Mouse (Mus musculus) gastrocnemius, adult 18-20 months (tissue): ENCODE data around the gene Wee2. TPM values are rescaled to one million over a fixed set of nuclear protein-coding genes. Genes with fewer than 3 reads are reported as not detected.
A peak's percentile ranks its signal among the peaks of the same experiment; 100 is the strongest.

ENCODE experiments used
- DNase-seq: peaks from one replicate; pipeline ENCODE4 v3.0.0; 2021; ENCODE audit warnings: low spot score
- long read RNA-seq, 2 experiments: library from polyadenylated mRNA; stranded (forward); transcript quantifications; one replicate each; pipeline ENCODE4 v2.0.0; 2021
- total RNA-seq, 2 experiments: library from RNA; stranded (reverse); gene quantifications; 2 replicates each; pipeline ENCODE4 v1.2.3; 2021

Gene Wee2
- total RNA-seq: not detected
- long read RNA-seq, experiment 1: 0 reads
- long read RNA-seq, experiment 2: 0 reads

DNA sequence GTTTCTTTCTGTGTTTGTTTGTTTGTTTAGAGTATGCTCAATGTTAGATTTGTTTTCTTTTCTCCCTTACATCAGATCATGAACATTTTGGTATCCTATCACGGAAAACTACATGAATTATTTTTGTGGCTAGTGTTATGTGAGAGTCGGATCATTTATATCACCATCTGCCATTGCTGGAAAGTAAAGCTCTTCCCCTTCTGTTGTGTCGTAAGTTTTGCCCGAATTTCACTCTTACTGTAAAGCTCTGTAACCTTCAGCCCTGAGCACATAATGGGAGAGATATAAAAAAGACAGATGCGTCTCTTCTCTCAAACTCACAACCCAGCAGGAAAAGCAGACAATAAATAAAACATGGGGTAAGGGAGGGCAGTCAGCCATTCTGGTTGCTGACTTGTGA lies at the start of gene Wee2:
Gene Wee2, plus strand, starts transcription at position 153 of the 400 bp plus-strand sequence.
- no peak for DNase-seq

DNA sequence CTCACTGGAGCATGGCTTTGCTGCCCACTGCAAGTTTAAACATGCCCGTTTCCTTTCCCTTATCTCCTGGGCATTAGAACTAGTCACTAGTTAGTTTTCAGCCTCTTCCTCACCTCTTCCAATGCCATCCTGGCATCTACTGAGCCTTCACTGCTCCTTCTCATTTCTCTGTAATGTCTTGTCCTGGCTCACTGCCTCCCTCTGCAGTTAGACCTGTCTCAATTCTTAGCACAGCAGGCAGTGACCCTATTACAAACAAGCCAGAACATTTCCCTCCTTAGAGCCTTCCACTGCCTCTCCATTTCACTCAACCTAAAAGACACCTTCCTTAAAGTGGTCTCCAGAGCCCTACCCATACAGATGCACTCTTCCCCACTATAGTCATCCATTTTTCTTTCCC lies 47.9 kb upstream of the Wee2 start:
- DNase-seq: no peak

DNA sequence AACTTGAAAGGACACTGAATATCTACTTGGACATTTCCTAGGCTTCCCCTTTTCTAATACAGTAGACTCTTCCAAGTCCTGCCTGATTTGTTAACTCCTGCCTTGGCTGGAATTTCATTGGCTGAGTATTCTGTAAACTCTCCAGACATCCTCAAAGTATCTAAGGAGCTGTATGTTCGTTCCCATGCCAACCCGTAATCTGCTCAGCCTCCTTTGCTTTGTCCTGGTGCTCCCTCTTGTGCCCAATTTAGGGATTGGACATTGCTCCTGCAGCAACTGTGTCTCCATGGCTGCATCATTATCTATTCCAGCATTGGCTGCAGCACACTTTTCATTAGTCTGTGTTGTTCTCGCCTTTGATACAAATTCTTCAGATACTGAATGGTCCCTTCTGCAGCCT lies 45.7 kb upstream of the Wee2 start:
- DNase-seq: peak; percentile 44

DNA sequence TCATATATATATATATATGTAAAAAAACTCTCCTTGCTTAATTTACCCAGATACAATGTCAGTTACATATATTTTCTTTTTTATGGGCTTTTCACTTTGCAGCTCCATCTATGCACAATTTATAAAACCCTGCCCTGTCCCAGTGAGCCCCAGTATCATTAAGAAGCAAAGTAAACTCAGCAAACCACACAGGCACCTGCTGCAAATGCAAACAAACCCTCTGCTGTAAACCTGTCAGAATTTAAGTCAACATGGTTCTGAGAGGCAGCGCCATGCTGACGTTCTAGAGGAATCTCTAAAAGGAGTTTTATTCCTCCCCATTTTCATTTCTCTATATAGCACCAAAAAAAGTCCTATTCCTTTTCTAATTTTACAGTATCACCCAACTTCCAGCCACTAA lies 36.9 kb upstream of the Wee2 start:
- no peak for DNase-seq

DNA sequence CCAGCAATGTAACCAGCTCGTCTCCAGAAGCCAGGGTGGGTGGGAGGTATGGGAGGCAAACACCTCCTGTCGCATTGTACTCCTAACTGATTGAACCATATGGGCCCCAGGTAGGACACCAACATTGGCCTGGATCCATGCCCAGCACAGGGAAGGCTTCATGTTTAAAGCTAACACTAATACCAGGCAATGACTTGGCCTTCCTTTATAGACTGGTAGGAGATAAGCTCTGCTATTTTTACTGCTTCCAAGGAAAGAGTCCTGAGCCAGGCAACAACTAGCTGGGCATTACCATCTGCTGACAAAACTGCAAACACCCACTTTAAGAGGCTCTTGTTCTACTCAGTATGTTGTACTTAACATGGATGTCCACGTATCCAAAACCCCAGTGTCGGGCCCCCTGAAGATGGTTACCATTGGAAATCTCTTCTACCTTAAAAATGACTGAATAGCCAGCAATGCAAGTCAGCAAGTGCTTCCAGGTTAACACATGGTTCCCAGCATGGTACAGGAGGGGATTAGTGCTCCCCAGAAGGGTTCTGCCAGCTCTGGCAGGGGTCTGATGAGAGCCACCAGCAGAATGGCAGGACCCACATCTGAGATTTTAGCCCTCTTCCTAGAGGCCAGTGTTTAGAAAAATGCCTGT lies 35.1 kb upstream of the Wee2 start:
- DNase-seq: no peak

DNA sequence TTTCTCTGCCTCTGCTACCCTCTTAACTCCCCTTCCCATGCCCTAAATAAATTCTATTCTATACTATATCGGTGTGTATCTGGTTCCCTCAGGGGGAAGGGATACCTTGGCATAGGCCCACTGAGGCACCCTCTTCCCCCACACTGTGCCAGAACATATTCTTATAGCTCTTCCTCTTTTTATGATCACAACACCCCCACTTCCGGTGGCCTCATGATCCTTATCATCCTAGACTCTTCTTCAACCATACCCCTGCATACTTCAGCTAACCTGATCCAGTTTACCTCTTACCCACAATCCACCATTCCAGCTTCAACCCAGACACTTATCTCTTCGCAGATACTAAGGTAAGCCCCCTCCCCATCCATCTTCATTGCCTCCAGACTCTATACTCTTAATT lies 27.8 kb upstream of the Wee2 start:
- DNase-seq: no peak

DNA sequence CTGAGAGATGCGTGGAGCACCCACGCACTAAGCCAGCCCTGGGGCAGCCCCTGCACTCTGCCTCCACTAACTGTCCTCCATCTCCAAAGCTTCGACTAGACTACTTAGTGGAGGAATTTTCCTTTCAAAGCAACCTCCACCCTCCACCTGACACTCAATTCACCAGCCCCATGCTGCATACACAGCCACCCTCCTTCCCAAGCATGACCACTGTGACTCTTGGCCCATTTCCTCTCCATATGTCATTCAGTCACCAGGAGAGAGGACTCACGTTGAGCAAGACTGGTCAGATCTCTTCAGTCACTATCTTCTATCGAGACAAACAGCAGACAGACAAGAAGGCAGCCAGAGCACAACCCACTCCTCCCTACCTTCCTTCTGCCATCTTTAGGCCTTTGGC lies 25.8 kb upstream of the Wee2 start:
- no peak for DNase-seq

DNA sequence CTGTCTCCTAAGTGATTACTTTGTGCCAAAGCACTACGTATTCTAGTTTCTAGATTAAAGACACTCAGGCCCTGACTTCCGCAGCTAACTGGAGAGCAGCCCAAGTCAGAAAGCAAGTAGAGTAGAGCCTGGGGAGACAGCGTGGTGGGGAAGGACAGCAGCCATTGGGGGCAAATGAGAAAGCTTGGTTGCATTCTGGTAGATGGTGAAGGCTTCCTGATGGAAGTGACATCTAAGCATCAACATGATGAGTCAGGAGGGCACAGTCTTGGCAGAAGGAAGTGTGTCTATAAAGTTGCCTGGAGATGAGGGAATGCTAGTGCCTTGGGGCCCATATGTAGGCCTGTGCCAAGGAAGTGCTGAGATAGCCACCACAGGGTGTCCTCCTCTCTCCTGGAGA lies 25.3 kb upstream of the Wee2 start:
- DNase-seq: no peak

DNA sequence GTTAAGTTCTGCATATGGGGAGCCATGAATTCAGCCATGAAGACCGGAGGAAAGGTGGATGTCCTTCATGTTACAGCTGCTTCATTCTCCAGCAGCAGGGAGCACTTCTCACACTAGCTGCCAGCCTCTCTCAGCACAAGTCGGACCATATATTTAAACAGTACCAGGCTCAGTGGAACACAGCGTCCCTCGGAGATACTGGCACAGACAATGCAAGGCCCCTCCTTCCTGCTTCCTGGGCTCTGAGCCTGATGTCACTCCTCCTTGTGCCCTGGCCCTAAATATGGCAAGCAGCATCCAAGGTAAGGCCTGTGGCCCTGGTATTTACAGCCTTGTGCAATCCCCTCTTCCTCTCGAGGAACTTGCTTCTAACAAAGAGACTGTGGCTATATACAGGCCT lies 23.1 kb upstream of the Wee2 start:
- no peak for DNase-seq

DNA sequence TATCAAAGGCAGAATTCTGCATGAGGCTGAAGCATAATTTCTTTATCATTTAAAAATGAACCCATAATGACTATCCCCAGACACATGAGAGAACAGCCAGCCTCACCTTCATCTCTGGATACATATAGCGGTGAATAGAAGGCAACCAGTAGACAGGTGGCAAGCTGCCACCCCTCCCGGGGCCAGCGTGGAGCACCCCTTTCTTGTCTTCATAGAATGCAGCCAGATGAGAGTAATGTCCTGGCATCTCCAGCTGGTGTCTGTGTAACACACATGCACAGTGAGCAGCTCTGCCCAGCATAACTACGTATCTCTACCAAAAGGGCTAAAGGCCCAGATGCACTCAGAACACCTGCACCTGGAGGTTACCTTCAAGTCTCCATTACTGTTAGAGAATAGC lies 20.5 kb upstream of the Wee2 start:
- no peak for DNase-seq

DNA sequence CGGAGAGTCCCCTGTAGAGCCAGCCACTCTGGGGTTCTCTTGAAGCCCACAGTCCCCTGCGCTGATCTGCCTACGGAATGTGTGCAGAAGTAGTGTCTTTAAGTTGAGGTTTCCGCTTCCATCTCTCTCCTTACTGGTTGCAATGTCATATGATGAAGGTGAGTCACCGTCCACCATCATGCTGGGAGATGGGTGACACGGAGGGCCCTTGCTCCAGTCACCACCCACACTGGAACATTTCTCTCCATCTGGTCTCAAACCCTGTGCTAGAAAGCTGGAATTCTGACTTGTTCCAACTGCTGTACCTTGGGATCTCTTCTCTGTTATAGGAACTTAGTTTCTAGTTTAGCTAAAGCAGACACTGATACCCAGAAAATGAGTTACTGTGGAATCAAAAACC lies 17.8 kb upstream of the Wee2 start:
- DNase-seq: no peak

DNA sequence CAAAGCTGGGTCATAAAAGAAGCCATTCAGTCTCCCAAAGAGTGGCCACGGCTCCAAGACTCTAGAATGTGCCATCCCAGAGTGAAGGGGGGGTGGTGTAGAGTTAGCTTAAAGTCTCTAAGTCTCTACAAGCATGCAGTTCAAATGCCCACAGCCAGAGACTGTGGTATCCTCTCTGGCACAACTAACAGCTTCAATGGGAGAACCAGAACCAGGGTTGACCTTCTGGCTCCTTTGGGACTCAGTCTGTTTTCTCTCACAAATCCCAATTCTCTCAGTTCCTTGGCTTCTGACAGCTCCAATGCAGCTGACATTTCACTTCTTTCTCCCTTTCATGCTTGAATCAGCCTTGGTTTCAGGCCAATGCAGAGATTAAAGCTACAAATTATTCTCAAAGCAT lies 15.9 kb upstream of the Wee2 start:
- DNase-seq: no peak

DNA sequence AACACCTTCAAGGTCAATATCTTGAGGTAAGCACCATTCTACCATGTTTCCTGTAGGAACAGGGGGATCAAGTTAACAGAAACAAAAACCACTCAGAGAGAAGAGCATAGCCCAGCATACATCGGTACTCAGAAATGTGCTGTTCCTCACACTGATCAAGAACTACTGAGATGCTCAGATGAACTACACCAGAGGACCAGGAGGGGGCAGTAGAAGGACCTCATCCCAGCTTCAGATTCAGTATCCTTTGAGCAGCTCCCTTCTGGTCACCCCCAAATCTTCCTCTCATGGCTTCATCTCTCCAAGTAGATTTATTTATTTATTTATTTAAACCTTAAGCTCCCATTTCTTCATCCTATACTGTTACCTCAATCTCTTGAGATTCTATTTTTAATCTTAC lies 15.1 kb upstream of the Wee2 start:
- peak; percentile 32 for DNase-seq

DNA sequence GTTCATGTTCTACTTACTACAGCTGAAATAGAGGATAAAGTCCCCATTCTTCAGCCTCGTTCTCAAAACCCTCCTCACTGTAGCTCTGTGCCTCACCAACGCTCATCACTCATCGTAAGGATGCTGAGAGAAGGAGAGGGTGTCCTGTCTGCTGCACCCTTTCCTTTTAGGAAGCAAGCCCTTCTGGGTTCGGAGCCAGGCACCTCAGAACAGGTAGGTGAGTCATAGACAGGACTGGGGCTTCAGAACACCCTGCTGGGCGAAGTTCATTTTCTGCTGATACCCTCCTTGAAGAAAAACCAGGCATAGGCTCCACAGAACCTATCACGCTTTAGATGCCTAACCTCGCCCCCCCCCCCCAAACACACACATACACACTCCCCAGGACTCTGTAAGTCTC lies 11.4 kb upstream of the Wee2 start:
- no peak for DNase-seq

DNA sequence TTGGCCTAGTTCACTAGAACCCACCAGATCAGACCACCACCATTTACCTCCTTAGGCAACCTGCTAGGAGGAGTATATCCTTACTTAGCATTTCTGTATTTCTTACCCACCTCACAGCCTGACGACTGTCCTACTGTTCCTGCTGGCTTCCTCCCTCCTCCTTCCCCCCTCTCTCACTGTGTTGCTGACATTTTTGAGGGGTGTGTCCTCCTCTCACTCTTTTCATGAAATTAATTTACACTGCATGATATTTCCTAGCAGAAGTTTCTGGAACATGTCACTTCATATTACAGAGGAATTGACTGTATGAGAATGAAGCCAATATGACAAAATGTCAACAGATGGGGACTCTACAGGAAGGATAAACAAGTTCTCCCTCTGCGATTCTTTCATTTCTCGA lies 10.2 kb upstream of the Wee2 start:
- no peak for DNase-seq

DNA sequence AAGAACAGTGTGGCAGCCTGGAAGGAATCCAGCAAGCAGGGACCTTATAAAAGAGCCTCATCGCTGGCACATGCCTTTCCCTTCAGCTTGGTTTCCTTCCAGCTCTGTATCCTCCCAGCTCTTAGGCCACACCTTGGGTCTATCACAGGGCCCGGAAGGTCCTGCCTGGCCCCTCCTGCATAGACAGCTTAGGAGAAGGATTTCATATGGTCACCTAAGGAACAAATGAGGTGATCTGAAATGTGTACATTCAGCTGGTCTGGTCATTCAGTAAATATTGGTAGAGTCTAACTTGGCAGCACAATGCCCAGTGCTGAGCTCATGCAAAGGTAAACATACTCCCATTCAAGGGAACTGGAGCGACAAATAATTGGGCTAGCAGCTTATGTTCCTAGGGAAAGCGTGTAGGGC lies 9.4 kb upstream of the Wee2 start:
- DNase-seq: no peak

DNA sequence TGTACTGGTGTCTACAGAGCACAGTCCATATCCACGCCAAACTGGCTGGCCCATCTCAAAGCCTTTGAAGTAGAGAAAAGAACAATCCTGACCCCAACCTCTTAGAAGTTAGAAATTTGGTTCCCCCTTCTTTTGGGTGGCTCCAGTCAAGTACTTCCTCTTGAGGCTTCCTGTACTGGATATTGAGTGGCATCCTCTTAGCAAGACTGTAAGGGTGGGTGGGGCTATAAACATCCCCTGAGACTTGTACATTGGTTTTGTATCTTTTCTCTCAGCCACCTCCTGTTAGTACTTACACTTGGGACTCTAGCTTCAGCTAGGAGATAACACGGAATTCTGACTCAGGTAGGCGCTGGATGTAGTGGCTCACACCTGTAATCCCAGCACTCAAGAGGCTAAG lies 8.6 kb upstream of the Wee2 start:
- no peak for DNase-seq

DNA sequence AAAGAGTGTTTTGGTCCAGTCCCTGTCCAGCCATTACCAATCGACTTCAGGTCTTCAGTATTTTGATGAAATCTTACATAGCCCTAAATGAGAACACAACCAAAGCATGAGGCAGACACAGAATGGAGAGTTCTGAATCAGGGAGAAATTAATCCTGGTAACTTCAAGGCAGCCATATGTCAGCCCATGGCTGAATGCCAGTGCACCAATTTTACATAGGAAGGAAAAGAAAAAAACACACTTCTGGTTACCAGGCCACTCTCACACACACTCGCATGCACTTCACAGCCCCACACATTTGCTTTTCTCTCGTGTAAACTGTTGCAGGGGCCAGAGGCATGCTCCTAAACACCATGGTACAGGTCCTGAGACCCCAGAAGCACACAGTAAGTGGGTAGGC lies 8.0 kb upstream of the Wee2 start:
- no peak for DNase-seq

DNA sequence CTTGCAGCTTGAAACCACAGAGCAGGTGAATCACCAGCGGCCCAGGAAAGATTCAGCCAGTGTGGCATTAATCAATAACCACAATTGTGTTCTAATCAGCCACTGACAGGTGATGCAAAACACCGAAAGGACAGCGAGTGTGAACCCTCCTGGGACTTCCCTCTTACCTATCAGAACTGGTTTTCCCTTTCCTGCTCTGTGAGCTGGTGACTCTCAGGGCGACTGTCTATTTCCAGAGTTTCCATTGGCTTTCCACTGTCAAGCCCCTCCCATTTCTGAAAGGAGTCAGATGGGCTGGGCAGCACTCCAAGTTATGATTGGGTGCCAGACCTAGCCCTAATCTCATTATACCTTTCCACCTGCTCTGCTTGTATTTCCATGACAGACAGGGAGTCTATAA lies 7.5 kb upstream of the Wee2 start:
- DNase-seq: no peak

DNA sequence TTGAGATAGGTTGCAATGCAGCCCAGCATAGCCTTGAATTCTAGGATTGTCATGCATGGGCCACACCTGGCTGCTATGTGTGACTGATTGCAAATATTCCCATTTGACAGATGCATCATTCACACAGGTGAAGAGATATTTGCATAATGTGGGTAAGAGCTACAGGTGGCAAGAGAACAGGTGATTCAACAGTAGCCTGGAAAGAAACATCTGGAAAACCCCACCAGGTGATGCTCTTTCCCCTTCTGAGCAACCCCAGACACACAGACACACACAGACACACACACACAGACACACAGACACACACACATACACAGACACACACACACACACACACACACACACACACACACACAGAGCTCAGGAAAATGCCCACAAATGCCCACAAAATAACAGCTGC lies 7.1 kb upstream of the Wee2 start:
- no peak for DNase-seq

DNA sequence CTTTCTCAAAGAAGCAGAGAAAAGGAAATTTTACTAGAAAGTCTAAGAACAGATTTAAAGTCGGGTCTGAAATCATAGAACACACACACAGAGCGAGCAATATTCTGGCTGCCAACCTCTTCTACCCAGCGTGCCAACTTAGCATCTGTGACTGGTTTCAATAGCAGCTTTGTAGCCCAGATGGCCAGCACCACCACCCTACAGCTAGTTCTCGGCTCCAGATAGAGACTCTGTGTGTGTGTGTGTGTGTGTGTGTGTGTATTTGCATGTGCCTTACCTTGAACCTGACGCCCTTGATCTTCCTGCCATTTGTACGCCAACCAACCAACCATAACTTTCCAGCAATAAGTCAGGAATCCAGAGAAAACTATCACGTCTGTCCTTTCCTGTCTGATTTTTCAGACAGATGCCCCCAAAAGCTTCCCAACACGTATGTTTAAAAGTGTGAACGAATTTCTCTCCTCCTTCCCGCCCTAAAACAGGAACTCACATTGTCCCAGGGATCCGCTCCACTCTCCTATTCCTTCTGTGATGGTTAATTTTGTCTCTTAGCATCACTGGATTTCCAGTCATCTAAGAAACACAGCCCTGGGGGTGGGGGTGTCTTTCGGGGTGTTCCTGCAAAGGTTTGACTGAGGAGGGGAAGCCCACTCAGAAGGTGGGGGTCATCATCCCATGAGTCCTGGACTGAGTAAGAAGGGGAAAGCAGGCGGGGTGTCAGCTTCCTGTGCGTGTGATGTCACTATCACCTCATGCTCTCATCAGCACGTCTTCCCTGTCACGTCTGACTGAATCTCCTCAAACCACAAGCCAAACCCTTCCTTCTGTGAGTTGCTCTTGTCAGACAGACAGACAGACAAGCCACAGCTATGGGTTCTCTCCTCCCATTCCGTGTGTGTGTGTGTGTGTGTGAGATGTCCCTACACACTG lies 6.3 kb upstream of the Wee2 start:
- DNase-seq: no peak

DNA sequence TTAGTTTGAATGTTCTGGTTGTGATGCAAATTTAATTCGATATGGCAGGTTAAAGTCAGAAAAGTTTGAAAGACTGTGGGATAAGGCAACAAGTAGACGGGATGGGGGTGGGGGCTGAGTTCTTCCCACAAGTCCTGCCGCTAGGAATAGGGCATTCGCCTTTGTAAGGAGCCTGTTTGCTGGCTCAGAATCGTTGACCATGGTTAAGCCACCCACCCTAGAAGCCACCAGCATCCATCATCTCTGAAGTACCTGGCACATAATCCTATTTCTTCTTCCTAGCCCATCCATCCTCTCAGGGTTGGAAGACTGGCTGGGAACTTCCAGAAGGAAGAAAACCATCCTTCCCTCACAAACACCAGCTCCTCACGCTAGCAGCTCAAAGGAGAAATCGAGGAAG lies 4.2 kb upstream of the Wee2 start:
- DNase-seq: no peak
